Mouse (Mus musculus): ENCODE results near the gene Tmem268. TPM values are rescaled to one million over a fixed set of nuclear protein-coding genes. Genes with fewer than 3 reads are reported as not detected.

Gene Tmem268
- polyA plus RNA-seq, 1 experiment from 2014 or later = 4.1 TPM

DNA sequence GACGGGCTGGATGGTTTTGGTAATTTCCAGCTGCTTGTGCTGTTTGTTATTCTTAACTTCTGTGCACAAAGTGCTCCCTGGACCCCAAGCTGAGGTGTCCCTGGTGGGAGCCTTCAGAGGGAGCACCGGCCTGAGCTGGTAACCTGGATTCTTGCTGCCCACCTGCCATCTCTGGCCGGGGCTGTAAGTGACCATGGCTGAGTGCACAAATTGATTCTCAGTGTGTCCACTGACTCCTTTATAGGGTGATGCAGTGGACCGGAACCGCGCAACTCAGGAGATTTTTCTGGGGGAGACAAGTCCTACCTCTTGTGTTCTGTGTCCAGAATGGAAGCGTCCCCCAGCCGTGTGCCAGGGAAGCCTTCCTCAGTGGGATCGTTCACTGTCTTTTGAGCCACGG, 26.6 kb downstream of the Tmem268 start:
- H3K27me3 ChIP-seq = no peaks in the 10 kb centered on the region
- H3K9ac ChIP-seq = no peak overlapping the region
- H3K9me3 ChIP-seq (replicated peaks) = no peaks in the 10 kb centered on the region
- no peaks in the 10 kb centered on the region for H3K36me3 ChIP-seq
- H3K27ac ChIP-seq = no peak overlapping the region
- ATAC-seq (ENCODE audit: low FRiP score) = no peak
- WGBS = 73% methylated on average over 10 of the region's 10 CpGs
- no peak overlapping the region for H3K4me2 ChIP-seq (replicated peaks)
- H3K4me1 ChIP-seq = peaks cover 2% of the 10 kb centered on the region; the same call in 1 of the 2 replicates
- no peak overlapping the region for H3K4me3 ChIP-seq

DNA sequence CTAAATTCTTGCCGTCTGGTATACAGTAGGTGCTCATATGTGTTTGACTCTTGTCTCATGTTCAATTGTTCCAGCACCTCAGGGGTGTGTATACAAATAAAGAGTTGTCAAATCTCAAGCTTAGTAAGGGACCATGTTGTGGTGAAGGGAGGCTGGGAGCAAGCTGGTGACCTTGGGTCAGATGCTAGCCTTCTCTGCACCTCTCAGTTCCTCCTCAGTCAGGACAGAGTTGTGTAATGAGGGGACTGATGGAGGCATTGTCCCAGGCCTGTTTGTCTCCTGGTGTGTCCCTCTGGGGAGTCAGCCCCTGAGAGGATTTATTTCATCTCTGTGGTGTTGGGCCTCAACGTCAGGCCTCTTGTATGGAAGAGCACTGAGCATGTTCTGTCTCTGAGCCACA, 27.7 kb downstream of the Tmem268 start:
- H3K9me3 ChIP-seq (replicated peaks) = no peaks in the 10 kb centered on the region
- H3K4me2 ChIP-seq (replicated peaks) = no peak overlapping the region
- no peak overlapping the region for H3K4me3 ChIP-seq
- H3K9ac ChIP-seq = no peak overlapping the region
- H3K4me1 ChIP-seq = no peaks in the 10 kb centered on the region
- no peaks in the 10 kb centered on the region for H3K36me3 ChIP-seq
- WGBS = 77% methylated on average over 2 of the region's 2 CpGs
- H3K27ac ChIP-seq = no peak overlapping the region
- ATAC-seq (ENCODE audit: low FRiP score) = no peak
- H3K27me3 ChIP-seq = no peaks in the 10 kb centered on the region

DNA sequence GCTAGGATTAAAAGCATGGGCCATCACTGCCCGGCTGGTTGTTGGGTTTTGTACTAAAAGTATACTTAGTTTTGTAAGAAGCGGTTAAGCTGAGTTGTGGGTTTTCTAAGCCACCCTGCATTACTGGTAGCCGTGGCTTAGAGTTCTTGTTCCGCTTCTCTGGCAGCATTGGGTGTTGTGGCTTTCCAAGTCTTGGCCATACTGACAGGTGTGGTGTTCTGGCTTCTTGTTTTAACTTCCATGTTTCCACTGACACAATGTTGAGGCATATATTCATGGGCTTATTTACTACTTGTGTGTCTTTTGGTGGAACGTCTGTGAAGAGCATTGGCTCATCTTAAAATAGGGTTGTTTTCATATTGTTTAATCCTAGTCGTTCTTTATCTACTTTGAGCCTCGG, 31.4 kb downstream of the Tmem268 start:
- ATAC-seq (ENCODE audit: low FRiP score) = no peak
- no peaks in the 10 kb centered on the region for H3K4me1 ChIP-seq
- H3K9ac ChIP-seq = no peak overlapping the region
- H3K4me2 ChIP-seq (replicated peaks) = no peak overlapping the region
- H3K9me3 ChIP-seq (replicated peaks) = no peaks in the 10 kb centered on the region
- WGBS = 87% methylated on average over 7 of the region's 7 CpGs
- no peak overlapping the region for H3K4me3 ChIP-seq
- H3K36me3 ChIP-seq = no peaks in the 10 kb centered on the region
- H3K27me3 ChIP-seq = no peaks in the 10 kb centered on the region
- H3K27ac ChIP-seq = no peak overlapping the region

DNA sequence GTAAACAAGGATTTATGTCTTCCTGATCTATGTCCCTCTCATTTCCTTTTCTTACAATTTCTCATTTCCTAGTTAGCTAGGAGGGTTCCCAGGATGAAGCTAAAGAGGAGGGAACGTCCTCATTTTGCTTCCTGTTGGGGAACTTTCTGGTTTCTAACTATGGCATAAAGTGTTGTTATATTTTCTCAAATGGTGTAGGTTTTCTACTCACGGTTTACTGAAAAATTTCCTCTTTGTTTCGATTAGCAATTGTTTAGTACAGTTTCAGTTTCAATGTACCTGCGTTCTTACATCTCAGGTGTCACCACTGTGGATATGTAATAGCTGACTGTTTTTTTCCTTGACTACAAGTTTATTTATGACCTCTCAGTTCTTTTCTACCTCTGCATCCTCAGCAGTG, 32.0 kb downstream of the Tmem268 start:
- no peaks in the 10 kb centered on the region for H3K9me3 ChIP-seq (replicated peaks)
- no peaks in the 10 kb centered on the region for H3K27me3 ChIP-seq
- H3K4me2 ChIP-seq (replicated peaks) = no peak overlapping the region
- no peak for ATAC-seq (ENCODE audit: low FRiP score)
- no peaks in the 10 kb centered on the region for H3K4me1 ChIP-seq
- no peaks in the 10 kb centered on the region for H3K36me3 ChIP-seq
- no peak overlapping the region for H3K9ac ChIP-seq
- H3K4me3 ChIP-seq = no peak overlapping the region
- 87% methylated on average over 4 of the region's 4 CpGs for WGBS
- H3K27ac ChIP-seq = no peak overlapping the region

DNA sequence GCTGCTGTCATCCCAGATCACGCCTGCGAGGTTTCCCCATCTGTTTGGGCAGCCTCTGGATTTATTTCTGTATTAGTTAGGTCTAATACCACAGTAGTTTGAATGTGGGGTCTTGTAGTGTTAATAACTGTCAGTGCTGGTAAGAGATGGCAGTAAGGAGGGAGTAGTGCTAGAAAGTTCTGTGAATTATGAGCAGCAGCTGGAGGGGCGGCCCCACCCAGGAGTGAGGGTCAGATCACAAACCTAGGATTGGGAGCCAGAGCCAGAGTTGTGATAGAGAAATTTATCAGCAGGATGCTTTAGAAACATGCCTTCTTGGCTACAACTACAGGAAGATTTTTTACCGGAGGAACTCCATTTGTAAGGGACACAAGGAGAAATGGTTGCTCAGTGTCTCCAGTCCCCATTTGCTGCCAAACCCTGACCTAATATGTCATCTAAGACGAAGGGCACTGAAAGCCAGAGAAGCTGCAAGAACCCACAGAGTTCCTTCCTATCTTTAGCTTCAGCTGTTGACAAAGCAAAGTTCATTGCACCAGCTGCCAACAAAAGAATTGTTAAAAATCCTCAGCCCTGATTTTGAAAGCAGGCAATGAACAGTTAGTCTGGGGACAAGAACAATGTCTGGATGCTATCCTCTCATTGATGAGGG, 36.0 kb downstream of the Tmem268 start:
- Histone ChIP-seq H3K9me3 (replicated peaks) (no peaks in the 10 kb centered on the region), H3K9ac (no peak overlapping the region), H3K27me3 (no peaks in the 10 kb centered on the region), H3K4me2 (replicated peaks) (no peak overlapping the region), H3K4me1 (no peaks in the 10 kb centered on the region), H3K36me3 (no peaks in the 10 kb centered on the region), H3K4me3 (no peak overlapping the region), H3K27ac (no peak overlapping the region)
- ATAC-seq (ENCODE audit: low FRiP score) = no peak
- WGBS = 78% methylated on average over 5 of the region's 5 CpGs

DNA sequence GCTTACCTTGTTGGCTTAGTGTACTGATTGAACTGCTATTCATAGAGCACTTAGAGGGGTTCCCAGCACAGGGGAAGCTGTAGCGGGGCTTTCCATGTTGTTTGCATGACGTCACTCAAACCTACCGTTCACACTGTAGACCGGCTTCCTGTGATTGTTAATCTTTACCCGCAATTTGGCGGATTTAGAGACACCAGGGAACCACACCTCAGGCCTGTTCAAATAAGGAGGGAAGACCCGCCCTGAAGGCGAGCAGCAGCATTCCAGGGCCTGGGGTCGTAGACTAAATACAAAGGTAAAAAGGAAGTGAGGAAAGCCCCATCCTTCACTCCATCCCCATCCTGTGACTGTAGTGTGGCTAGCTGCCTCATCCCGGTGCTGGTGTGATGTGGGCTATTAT, 36.7 kb downstream of the Tmem268 start:
- WGBS = 82% methylated on average over 10 of the region's 10 CpGs
- Histone ChIP-seq H3K27ac (no peak overlapping the region), H3K36me3 (no peaks in the 10 kb centered on the region), H3K9me3 (replicated peaks) (no peaks in the 10 kb centered on the region), H3K27me3 (no peaks in the 10 kb centered on the region), H3K4me3 (no peak overlapping the region), H3K4me1 (no peaks in the 10 kb centered on the region), H3K9ac (no peak overlapping the region), H3K4me2 (replicated peaks) (no peak overlapping the region)
- ATAC-seq (ENCODE audit: low FRiP score) = no peak

DNA sequence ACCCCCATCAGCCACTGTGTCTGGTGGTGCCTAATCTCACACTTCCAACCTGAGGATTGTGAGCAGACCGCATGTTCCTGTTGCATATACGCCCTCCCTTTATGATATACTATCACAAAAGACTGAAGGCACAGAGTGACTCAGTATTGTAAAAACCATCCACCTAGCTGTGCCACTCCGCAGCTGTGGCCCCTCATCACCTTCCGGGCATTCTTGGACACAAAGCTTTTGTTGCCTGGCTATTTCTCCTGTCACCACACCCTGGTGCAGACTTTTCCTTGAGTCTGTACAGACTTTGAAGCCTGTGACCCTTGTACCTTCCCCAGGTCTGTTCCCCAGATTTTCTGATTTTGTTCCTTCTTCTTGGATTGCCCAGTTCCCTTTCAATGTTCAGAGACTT, 37.4 kb downstream of the Tmem268 start:
- Histone ChIP-seq H3K36me3 (no peaks in the 10 kb centered on the region), H3K4me2 (replicated peaks) (no peak overlapping the region), H3K27me3 (no peaks in the 10 kb centered on the region), H3K4me3 (no peak overlapping the region), H3K9me3 (replicated peaks) (no peaks in the 10 kb centered on the region), H3K4me1 (no peaks in the 10 kb centered on the region), H3K27ac (no peak overlapping the region), H3K9ac (no peak overlapping the region)
- WGBS = 92% methylated on average over 4 of the region's 4 CpGs
- ATAC-seq (ENCODE audit: low FRiP score) = no peak

DNA sequence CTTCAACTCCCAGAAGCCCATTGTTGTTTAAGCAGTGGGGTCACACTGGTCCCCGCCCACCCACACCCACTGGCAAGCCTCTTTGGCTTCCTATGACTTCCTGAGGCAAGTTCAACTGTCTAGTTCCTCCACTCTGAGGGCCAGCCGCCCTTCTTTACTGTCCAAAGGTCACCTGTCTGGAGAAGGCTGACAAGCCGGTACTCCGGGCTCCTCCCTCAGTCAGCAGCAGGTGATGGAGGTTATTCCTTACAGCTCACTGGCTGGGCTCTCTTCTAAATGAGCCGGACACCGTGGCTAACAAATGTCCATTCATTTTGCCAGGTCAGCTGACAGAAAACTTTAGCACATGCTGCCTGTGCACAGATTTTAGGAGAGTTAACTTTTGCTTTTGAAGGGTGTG, 42.2 kb downstream of the Tmem268 start:
- Histone ChIP-seq H3K27me3 (no peaks in the 10 kb centered on the region), H3K4me1 (no peaks in the 10 kb centered on the region), H3K9me3 (replicated peaks) (no peaks in the 10 kb centered on the region), H3K4me2 (replicated peaks) (no peak overlapping the region), H3K36me3 (no peaks in the 10 kb centered on the region), H3K27ac (no peak overlapping the region), H3K9ac (no peak overlapping the region), H3K4me3 (no peak overlapping the region)
- 83% methylated on average over 6 of the region's 6 CpGs for WGBS
- ATAC-seq (ENCODE audit: low FRiP score) = no peak

DNA sequence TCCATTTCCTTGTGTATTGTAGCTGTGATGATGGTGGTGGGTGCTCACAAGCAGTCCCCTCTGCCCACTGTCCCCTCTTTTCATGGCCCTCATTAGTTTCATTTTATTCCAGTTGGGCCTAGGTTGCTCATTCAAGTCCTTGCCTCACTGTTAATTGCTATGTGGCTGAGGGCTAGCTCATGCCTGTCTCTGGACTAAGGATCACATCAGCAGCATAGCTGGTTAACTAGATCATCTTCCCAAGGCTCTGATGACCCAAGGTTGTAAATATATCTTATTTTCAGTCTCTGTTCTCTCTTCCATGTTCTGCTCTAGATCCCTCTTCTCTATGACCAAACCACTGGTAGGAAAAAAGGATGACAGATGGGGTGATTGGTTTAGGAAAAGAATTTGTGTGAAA, 42.7 kb downstream of the Tmem268 start:
- H3K4me1 ChIP-seq = no peaks in the 10 kb centered on the region
- H3K9ac ChIP-seq = no peak overlapping the region
- H3K9me3 ChIP-seq (replicated peaks) = no peaks in the 10 kb centered on the region
- H3K4me3 ChIP-seq = no peak overlapping the region
- no peaks in the 10 kb centered on the region for H3K27me3 ChIP-seq
- H3K27ac ChIP-seq = no peak overlapping the region
- no peak overlapping the region for H3K4me2 ChIP-seq (replicated peaks)
- no peak for ATAC-seq (ENCODE audit: low FRiP score)
- no peaks in the 10 kb centered on the region for H3K36me3 ChIP-seq

DNA sequence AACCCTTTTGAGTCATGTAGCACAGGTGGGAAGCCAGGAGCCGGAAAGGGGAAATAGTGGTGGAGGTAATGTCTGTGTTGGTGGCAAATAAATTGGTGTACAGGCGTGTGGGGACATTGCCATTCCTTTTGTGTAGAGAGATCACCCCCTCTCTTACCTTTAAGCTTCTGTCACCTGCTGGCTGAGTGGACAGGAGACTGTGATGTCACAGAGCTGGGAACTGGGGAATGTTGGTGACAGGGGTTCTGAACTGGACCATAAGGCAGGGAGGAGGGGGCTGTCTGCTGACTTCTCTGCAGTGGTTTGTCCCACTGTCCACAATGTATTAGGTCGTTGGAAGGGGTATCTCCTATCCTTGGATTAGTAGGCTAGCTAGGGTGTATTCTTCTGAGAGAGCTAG, 46.4 kb downstream of the Tmem268 start, which contains the start of gene Gm11213:
Gm11213 (minus strand) TSS at position 317 of the 400 bp plus-strand sequence.
- no peak within 1 kb of the TSS for H3K27ac ChIP-seq
- no peak within 1 kb of the TSS for H3K4me3 ChIP-seq
- no peaks in the 10 kb centered on the region for H3K36me3 ChIP-seq
- H3K27me3 ChIP-seq = no peaks in the 10 kb centered on the region
- no peaks in the 10 kb centered on the region for H3K4me1 ChIP-seq
- H3K9me3 ChIP-seq (replicated peaks) = no peaks in the 10 kb centered on the region
- no peak for ATAC-seq (ENCODE audit: low FRiP score)
- H3K4me2 ChIP-seq (replicated peaks) = no peak within 1 kb of the TSS
- WGBS = 61% methylated on average over 3 of the region's 3 CpGs
- H3K9ac ChIP-seq = no peak within 1 kb of the TSS

DNA sequence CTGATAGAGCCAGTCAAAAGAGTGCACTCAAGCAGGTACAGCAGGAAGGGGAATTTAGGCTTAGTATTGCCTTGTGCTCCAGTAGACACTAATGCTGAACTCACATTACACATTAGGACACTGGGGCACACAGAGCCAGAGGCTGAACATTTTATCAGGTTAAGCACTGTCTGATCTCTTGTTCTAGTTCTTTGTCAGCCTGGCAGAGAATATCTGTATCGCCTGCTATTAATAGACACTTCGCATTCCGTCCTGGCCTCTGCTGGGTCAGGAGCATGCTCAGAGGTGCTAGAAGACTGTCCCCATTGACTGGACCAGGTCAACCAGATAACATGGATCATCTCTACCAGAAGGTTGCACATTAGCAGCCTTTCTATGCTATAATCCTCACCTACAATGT, 47.0 kb downstream of the Tmem268 start:
- Histone ChIP-seq H3K27me3 (no peaks in the 10 kb centered on the region), H3K27ac (no peak overlapping the region), H3K4me3 (no peak overlapping the region), H3K4me1 (no peaks in the 10 kb centered on the region), H3K9ac (no peak overlapping the region), H3K9me3 (replicated peaks) (no peaks in the 10 kb centered on the region), H3K4me2 (replicated peaks) (no peak overlapping the region), H3K36me3 (no peaks in the 10 kb centered on the region)
- no peak for ATAC-seq (ENCODE audit: low FRiP score)
- WGBS = 91% methylated on average over 3 of the region's 3 CpGs

DNA sequence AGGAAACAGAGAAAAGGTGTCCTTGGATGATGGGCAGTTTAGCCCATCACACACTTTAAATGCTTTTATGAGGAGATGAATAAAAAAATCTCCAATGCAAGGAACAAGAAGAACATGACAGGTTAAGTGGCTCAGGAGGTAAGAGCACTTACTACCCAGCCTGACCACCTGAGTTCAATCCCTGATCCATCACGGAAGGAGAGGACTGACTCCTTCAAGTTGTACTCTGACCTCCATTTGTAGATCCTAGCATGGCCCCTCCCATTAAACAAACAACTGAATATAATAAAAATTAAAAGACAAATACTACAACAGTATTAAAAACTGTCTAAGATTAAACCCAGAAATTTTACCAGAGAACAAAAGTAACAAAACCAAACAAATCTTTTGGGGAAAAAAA, 47.4 kb downstream of the Tmem268 start:
- Histone ChIP-seq H3K4me3 (no peak overlapping the region), H3K27me3 (no peaks in the 10 kb centered on the region), H3K9me3 (replicated peaks) (no peaks in the 10 kb centered on the region), H3K4me2 (replicated peaks) (no peak overlapping the region), H3K27ac (no peak overlapping the region), H3K4me1 (no peaks in the 10 kb centered on the region), H3K9ac (no peak overlapping the region), H3K36me3 (no peaks in the 10 kb centered on the region)
- ATAC-seq (ENCODE audit: low FRiP score) = no peak
- WGBS = 81% methylated on average over 1 of the region's 1 CpGs

DNA sequence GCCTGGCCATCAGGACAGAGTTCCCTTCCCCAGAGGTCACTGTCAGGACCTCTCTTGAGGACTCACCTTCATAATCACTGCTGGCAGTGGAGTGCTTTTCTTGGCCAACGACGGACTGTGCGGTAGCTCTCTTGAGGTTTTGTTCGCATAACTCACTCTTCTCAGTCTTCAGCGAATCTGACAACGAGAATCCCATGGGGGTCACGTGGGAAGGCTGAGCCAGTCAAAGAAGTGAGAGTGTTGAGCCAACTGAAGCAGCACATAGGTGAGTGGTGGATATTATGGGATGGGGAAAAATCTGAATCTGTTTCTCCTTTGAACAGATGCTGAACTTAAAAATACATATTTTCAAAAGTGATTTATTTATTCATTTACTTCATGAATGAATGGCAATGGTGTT, 49.8 kb downstream of the Tmem268 start:
- H3K4me2 ChIP-seq (replicated peaks) = no peak overlapping the region
- H3K27ac ChIP-seq = no peak overlapping the region
- no peak overlapping the region for H3K4me3 ChIP-seq
- no peaks in the 10 kb centered on the region for H3K9me3 ChIP-seq (replicated peaks)
- no peaks in the 10 kb centered on the region for H3K36me3 ChIP-seq
- 71% methylated on average over 7 of the region's 7 CpGs for WGBS
- H3K9ac ChIP-seq = no peak overlapping the region
- no peaks in the 10 kb centered on the region for H3K4me1 ChIP-seq
- H3K27me3 ChIP-seq = no peaks in the 10 kb centered on the region
- no peak for ATAC-seq (ENCODE audit: low FRiP score)
